Mouse (Mus musculus) small intestine, adult 2 months (tissue): ENCODE measurements at regions not wholly inside any gene's neighbourhood (a gene's known extent, or its start where the extent isn't known, plus 50 kb on each side); places are given as distances from the start of the nearest gene placed in this dataset.

Source experiments
- CTCF ChIP-seq: fragments of 200-500 bp; IDR thresholded peaks from 2 replicates; pipeline ENCODE4 v1.5.1; 2012; ENCODE audit warnings: low read depth, mild to moderate bottlenecking, control low read depth, inconsistent platforms, low read length, moderate library complexity, mixed read lengths; ENCODE audit not compliant: insufficient replicate concordance, insufficient read length; ENCODE audit errors: extremely low read depth
- POLR2A ChIP-seq: fragments of 200-500 bp; IDR thresholded peaks from 2 replicates; pipeline ENCODE4 v1.6.1; 2012; ENCODE audit warnings: low read depth, mild to moderate bottlenecking, control low read depth, inconsistent platforms, low read length, moderate library complexity

DNA sequence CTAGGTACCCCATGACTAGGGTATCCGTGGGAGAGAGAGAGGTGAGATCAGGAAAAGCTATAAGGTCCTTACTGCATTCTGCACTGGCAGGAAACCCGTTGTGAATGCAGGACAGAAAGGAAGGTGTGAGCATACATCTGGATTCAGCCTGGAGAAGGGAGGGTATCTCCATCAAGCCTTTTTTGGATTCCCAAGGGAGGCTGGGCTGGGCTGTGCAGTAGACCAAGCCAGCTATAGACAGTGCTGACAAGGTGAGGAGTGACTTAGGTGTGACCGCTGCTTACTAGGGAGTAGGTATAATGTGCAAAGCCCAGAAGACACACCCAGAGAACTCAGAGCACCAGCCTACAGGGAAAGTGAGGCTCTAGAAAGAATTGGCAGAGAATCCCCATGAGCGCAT is 250.1 kb downstream of the Irs2 start:
- no peak for TF ChIP-seq CTCF
- TF ChIP-seq POLR2A, result no peak
